ENCODE assay signal across 9 mouse cellular contexts in genomic region chr2:166274016-166274346, GRCm38 (mm10).
A peak's percentile ranks its signal among the peaks of the same experiment; 100 is the strongest.
DNase-seq lines count a peak whose midpoint lies in the region; ATAC-seq and TF ChIP-seq lines count a peak whose summit lies in the region.
"Had no signal": no experiment of that assay in that cellular context is flagged by ENCODE, and none has a peak within 500 bp of the region (broad histone marks: within the 10 kb centered on the region; RNA-seq: fewer than 3 reads in every experiment).

No protein-coding gene starts in this region.

- H3K9me3 ChIP-seq in heart, embryonic 15.5 days (replicated peaks), result no peaks in the 10 kb centered on the region
- no peaks in the 10 kb centered on the region for H3K9me3 ChIP-seq in neural tube, embryonic 11.5 days (ENCODE audit: control insufficient read depth, low read length)
- H3K9me3 ChIP-seq in limb, embryonic 10.5 days (replicated peaks), result no peaks in the 10 kb centered on the region
- H3K9me3 ChIP-seq: liver, embryonic 15.5 days had no signal

- 0 out of 2 replicates have a peak overlapping the region, but pooled peaks have one; percentile 37 for H3K4me2 ChIP-seq in heart, embryonic 15.5 days
- no peak overlapping the region for H3K4me2 ChIP-seq in neural tube, embryonic 11.5 days (ENCODE audit: low read depth)
- H3K4me2 ChIP-seq: liver, embryonic 15.5 days had no signal

- DNase-seq in heart, postnatal 4 days, result no peak
- DNase-seq in neural tube, embryonic 11.5 days (ENCODE audit: low spot score), result no peak
- no peak for DNase-seq in neural tube, embryonic 10.5 days (ENCODE audit: extremely low spot score, low spot score)
- no peak for DNase-seq in limb, embryonic 10.5 days (ENCODE audit: low spot score)
- DNase-seq in adrenal gland, adult 18-20 months (ENCODE audit: low spot score in 2 of 2), result no peak
- DNase-seq in left cerebral cortex, adult 2 months (ENCODE audit: extremely low spot score in 1 of 2, low spot score in 2 of 2), result no peak

- ATAC-seq in heart, embryonic 15.5 days (replicated peaks; ENCODE audit: insufficient number of reproducible peaks, insufficient read depth, low FRiP score, low read depth), result no peak
- no peak for ATAC-seq in neural tube, embryonic 11.5 days (ENCODE audit: insufficient read depth, low FRiP score, low TSS enrichment)
- no peak for ATAC-seq in megakaryocyte, adult 5-6 weeks (ENCODE audit: poor library complexity, severe bottlenecking)

- H3K4me1 ChIP-seq in heart, embryonic 15.5 days (replicated peaks), result peaks cover 10% of the 10 kb centered on the region
- 0 out of 2 replicates have a peak, but pooled peaks cover 11% of the 10 kb centered on the region for H3K4me1 ChIP-seq in neural tube, embryonic 11.5 days (ENCODE audit: control insufficient read depth, insufficient read depth, low read length)
- H3K4me1 ChIP-seq in limb, embryonic 10.5 days, result peaks cover 26% of the 10 kb centered on the region
- H3K4me1 ChIP-seq: liver, embryonic 15.5 days had no signal

- H3K27ac ChIP-seq in heart, embryonic 15.5 days, result no peak overlapping the region
- peak overlapping the region; percentile 3 for H3K27ac ChIP-seq in neural tube, embryonic 11.5 days (ENCODE audit: low read depth, low read length)
- H3K27ac ChIP-seq in limb, embryonic 10.5 days, result peak overlapping the region; percentile 50
- H3K27ac ChIP-seq in left cerebral cortex, adult 2 months, result no peak overlapping the region
- H3K27ac ChIP-seq: liver, embryonic 15.5 days had no signal

- no peak overlapping the region for H3K9ac ChIP-seq in heart, embryonic 15.5 days
- H3K9ac ChIP-seq in neural tube, embryonic 11.5 days (ENCODE audit: low read length), result no peak overlapping the region
- H3K9ac ChIP-seq: liver, embryonic 15.5 days had no signal

- no peaks in the 10 kb centered on the region for H3K36me3 ChIP-seq in heart, embryonic 15.5 days
- H3K36me3 ChIP-seq in neural tube, embryonic 11.5 days (ENCODE audit: control insufficient read depth, insufficient read depth, low read length), result no peaks in the 10 kb centered on the region
- H3K36me3 ChIP-seq in limb, embryonic 10.5 days, result no peaks in the 10 kb centered on the region
- H3K36me3 ChIP-seq: liver, embryonic 15.5 days had no signal

- no peak overlapping the region for H3K4me3 ChIP-seq in heart, embryonic 15.5 days
- no peak overlapping the region for H3K4me3 ChIP-seq in neural tube, embryonic 11.5 days (ENCODE audit: low read depth, low read length)
- H3K4me3 ChIP-seq in limb, embryonic 10.5 days, result no peak overlapping the region
- H3K4me3 ChIP-seq in left cerebral cortex, adult 2 months, result no peak overlapping the region
- H3K4me3 ChIP-seq: liver, embryonic 15.5 days had no signal

- intact Hi-C loops in left cerebral cortex, adult 2 months (cut with DNase I), result no loop called here

- no peak for TF ChIP-seq CTCF in left cerebral cortex, adult 2 months (IDR thresholded peaks at IDR 0.05)

- 67% methylated on average over 2 of the region's 2 CpGs for WGBS in heart, embryonic 15.5 days
- 50% methylated on average over 2 of the region's 2 CpGs for WGBS in neural tube, embryonic 11.5 days
- 78% methylated on average over 2 of the region's 2 CpGs for WGBS in limb, embryonic 10.5 days

- no peaks in the 10 kb centered on the region for H3K27me3 ChIP-seq in heart, embryonic 15.5 days
- H3K27me3 ChIP-seq in neural tube, embryonic 11.5 days (ENCODE audit: control insufficient read depth, insufficient read depth, low read length), result no peaks in the 10 kb centered on the region
- H3K27me3 ChIP-seq in limb, embryonic 10.5 days (ENCODE audit: low read depth, poor library complexity, severe bottlenecking), result no peaks in the 10 kb centered on the region
- H3K27me3 ChIP-seq: liver, embryonic 15.5 days had no signal

Comparison
In these comparisons a context has a peak if more than half of its experiments do, and no peak if none do; other contexts are left out.
1. H3K27ac ChIP-seq: peak in neural tube, embryonic 11.5 days (single experiment) and limb, embryonic 10.5 days (single experiment); none in heart, embryonic 15.5 days (single experiment) and left cerebral cortex, adult 2 months (single experiment).